Mouse (Mus musculus): Measurements from ENCODE around the gene Gmppa. TPM values are rescaled to one million over a fixed set of nuclear protein-coding genes. Genes with fewer than 3 reads are reported as not detected.
A peak's percentile ranks its signal among the peaks of the same experiment; 100 is the strongest.

Gene Gmppa
- polyA plus RNA-seq, 1 experiment from 2014 or later: 69.9 TPM

DNA sequence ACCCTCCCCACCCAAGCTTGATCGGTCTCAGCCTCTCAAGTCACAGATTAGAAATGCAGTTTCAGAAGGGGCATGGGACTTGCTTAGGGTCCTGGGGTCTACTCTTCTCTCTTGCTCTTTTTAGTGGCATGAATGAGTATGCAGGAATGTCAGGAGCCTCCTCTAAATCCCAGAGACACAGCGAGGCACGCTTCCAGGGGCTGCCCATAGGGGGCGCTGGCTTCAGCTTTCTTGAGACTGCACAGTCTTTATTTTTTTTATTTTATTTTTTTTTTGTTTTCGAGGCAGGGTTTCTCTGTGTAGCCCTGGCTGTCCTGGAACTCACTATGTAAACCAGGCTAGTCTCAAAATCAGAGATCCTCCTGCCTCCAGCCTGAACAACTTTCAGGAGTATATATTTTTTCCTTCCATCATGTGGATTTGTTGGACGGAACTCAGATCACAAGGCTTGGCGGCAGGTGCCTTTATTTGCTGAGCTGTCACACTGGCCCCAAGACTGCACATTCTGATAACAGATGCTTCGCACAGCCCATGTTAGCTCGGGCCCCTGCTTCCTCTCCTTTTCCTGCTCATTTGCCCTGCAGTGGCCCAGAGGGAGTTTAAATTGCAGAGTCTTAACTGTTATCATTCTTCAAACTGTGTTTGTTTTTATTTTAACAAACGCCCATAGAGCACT is 9.8 kb upstream of the Gmppa start:
- H3K9ac ChIP-seq: no peak overlapping the region
- 38% methylated on average over 10 of the region's 10 CpGs for WGBS
- H3K4me1 ChIP-seq: peaks cover 26% of the 10 kb centered on the region
- no peaks in the 10 kb centered on the region for H3K9me3 ChIP-seq
- no peak for ATAC-seq (ENCODE audit: low FRiP score, low read depth)
- H3K27me3 ChIP-seq (replicated peaks): peaks cover 52% of the 10 kb centered on the region
- H3K27ac ChIP-seq: no peak overlapping the region
- peaks cover 4% of the 10 kb centered on the region; the same call in 1 of the 2 replicates for H3K36me3 ChIP-seq
- H3K4me2 ChIP-seq (replicated peaks): no peak overlapping the region
- H3K4me3 ChIP-seq: no peak overlapping the region

GRCm38 (mm10) chr1:75438782-75439181 is 3.1 kb downstream of the Gmppa start:
- H3K9ac ChIP-seq: no peak overlapping the region
- no peak overlapping the region for H3K27ac ChIP-seq
- peaks cover 42% of the 10 kb centered on the region for H3K4me1 ChIP-seq
- no peak for ATAC-seq (ENCODE audit: low FRiP score, low read depth)
- H3K9me3 ChIP-seq: no peaks in the 10 kb centered on the region
- H3K36me3 ChIP-seq: peaks cover 10% of the 10 kb centered on the region; the same call in 1 of the 2 replicates
- 81% methylated on average over 8 of the region's 9 CpGs for WGBS
- H3K4me3 ChIP-seq: no peak overlapping the region
- no peaks in the 10 kb centered on the region for H3K27me3 ChIP-seq (replicated peaks)
- H3K4me2 ChIP-seq (replicated peaks): no peak overlapping the region

- Histone ChIP-seq H3K27ac (no peak overlapping the region), H3K4me1 (peaks cover 61% of the 10 kb centered on the region), H3K4me2 (replicated peaks) (no peak overlapping the region), H3K27me3 (replicated peaks) (no peaks in the 10 kb centered on the region), H3K9me3 (no peaks in the 10 kb centered on the region), H3K9ac (no peak overlapping the region), H3K36me3 (peaks cover 10% of the 10 kb centered on the region; the same call in 1 of the 2 replicates), H3K4me3 (no peak overlapping the region)
- 91% methylated on average over 7 of the region's 7 CpGs for WGBS
- ATAC-seq (ENCODE audit: low FRiP score, low read depth): no peak
These were observed 4.9 kb downstream of the Gmppa start for GRCm38 (mm10) chr1:75440661-75441060.

DNA sequence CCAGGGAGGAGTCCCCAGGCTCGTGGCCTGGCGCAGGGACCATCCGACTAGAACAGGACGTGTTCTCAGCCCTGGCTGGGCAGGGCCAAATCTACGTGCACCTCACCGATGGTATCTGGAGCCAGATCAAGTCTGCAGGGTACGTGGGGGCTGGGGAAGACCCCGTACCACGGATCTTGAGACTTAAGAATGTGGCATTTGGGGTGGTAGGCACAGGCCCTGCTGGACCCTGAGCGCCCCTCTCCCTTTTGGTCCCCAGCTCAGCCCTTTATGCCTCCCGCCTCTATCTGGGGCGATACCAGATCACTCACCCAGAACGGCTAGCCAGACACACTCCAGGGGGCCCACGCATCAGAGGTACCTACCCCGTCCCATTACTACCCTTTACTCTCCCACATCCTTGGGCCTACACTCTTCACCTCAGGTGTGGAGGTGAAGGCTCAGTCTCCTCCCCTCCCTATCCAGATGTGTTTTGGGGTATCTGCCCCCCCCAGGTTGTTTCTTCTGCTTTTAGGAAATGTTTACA is 5.8 kb downstream of the Gmppa start:
- Histone ChIP-seq H3K9me3 (no peaks in the 10 kb centered on the region), H3K9ac (no peak overlapping the region), H3K4me1 (peaks cover 64% of the 10 kb centered on the region), H3K4me3 (no peak overlapping the region), H3K27me3 (replicated peaks) (no peaks in the 10 kb centered on the region), H3K36me3 (peaks cover 10% of the 10 kb centered on the region; the same call in 1 of the 2 replicates), H3K4me2 (replicated peaks) (no peak overlapping the region), H3K27ac (no peak overlapping the region)
- 81% methylated on average over 15 of the region's 15 CpGs for WGBS
- no peak for ATAC-seq (ENCODE audit: low FRiP score, low read depth)

- Histone ChIP-seq H3K27me3 (replicated peaks) (no peaks in the 10 kb centered on the region), H3K9ac (no peak overlapping the region), H3K9me3 (no peaks in the 10 kb centered on the region), H3K27ac (no peak overlapping the region), H3K4me1 (peaks cover 65% of the 10 kb centered on the region), H3K4me2 (replicated peaks) (no peak overlapping the region), H3K36me3 (peaks cover 10% of the 10 kb centered on the region; the same call in 1 of the 2 replicates), H3K4me3 (no peak overlapping the region)
- no peak for ATAC-seq (ENCODE audit: low FRiP score, low read depth)
- 81% methylated on average over 9 of the region's 9 CpGs for WGBS
These were observed 6.4 kb downstream of the Gmppa start for GRCm38 (mm10) chr1:75442171-75442570.

DNA sequence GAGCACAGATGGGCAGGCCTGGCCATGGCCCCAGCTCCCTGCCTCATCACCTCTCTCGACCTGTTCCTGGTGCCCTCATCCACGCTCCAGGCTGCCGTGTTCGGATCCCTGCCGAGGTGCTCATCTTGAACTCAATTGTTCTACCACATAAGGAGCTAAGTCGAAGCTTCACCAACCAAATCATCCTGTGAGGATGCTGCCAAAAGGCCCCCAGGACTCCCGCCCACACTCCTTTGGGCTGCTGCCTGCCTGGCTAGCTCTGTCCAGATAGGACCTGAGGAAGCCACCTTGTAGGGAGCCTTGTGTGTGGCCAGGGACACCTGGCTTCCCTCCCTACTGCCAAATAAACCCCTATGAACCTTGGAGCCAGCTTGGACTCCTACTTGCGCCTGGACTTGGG is 7.1 kb downstream of the Gmppa start:
- no peak for ATAC-seq (ENCODE audit: low FRiP score, low read depth)
- H3K27me3 ChIP-seq (replicated peaks): 0 out of 2 replicates have a peak, but pooled peaks cover 3% of the 10 kb centered on the region
- peak overlapping the region; percentile 86; the same call in 1 of the 2 replicates for H3K27ac ChIP-seq
- peaks cover 10% of the 10 kb centered on the region; the same call in 1 of the 2 replicates for H3K36me3 ChIP-seq
- peak overlapping the region; percentile 74 for H3K4me2 ChIP-seq (replicated peaks)
- H3K4me3 ChIP-seq: no peak overlapping the region
- H3K4me1 ChIP-seq: peaks cover 71% of the 10 kb centered on the region
- no peaks in the 10 kb centered on the region for H3K9me3 ChIP-seq
- no peak overlapping the region for H3K9ac ChIP-seq
- 35% methylated on average over 8 of the region's 8 CpGs for WGBS

- Histone ChIP-seq H3K9me3 (no peaks in the 10 kb centered on the region), H3K27me3 (replicated peaks) (0 out of 2 replicates have a peak, but pooled peaks cover 6% of the 10 kb centered on the region), H3K27ac (peak overlapping the region; percentile 86), H3K36me3 (peaks cover 10% of the 10 kb centered on the region; the same call in 1 of the 2 replicates), H3K4me3 (no peak overlapping the region), H3K4me2 (replicated peaks) (peak overlapping the region; percentile 74), H3K4me1 (peaks cover 77% of the 10 kb centered on the region), H3K9ac (peak overlapping the region; percentile 41)
- WGBS: 18% methylated on average over 13 of the region's 13 CpGs
- ATAC-seq (ENCODE audit: low FRiP score, low read depth): no peak
These were observed 7.7 kb downstream of the Gmppa start for GRCm38 (mm10) chr1:75443247-75444024.

GRCm38 (mm10) chr1:75444208-75444607 is 8.5 kb downstream of the Gmppa start:
- 19% methylated on average over 3 of the region's 3 CpGs for WGBS
- H3K4me1 ChIP-seq: peaks cover 78% of the 10 kb centered on the region
- peaks cover 12% of the 10 kb centered on the region for H3K27me3 ChIP-seq (replicated peaks)
- H3K27ac ChIP-seq: peak overlapping the region; percentile 86; the same call in 1 of the 2 replicates
- H3K4me3 ChIP-seq: no peak overlapping the region
- H3K9me3 ChIP-seq: no peaks in the 10 kb centered on the region
- peaks cover 10% of the 10 kb centered on the region; the same call in 1 of the 2 replicates for H3K36me3 ChIP-seq
- ATAC-seq (ENCODE audit: low FRiP score, low read depth): no peak
- H3K4me2 ChIP-seq (replicated peaks): peak overlapping the region; percentile 74
- 0 out of 2 replicates have a peak overlapping the region, but pooled peaks have one; percentile 41 for H3K9ac ChIP-seq

GRCm38 (mm10) chr1:75445141-75445701 is 9.5 kb downstream of the Gmppa start:
- 0 out of 2 replicates have a peak overlapping the region, but pooled peaks have one; percentile 6 for H3K9ac ChIP-seq
- H3K4me3 ChIP-seq: no peak overlapping the region
- H3K9me3 ChIP-seq: no peaks in the 10 kb centered on the region
- peaks cover 84% of the 10 kb centered on the region for H3K4me1 ChIP-seq
- H3K36me3 ChIP-seq: peaks cover 9% of the 10 kb centered on the region; the same call in 1 of the 2 replicates
- peak overlapping the region; percentile 86; the same call in 1 of the 2 replicates for H3K27ac ChIP-seq
- H3K4me2 ChIP-seq (replicated peaks): peak overlapping the region; percentile 74
- 10% methylated on average over 9 of the region's 9 CpGs for WGBS
- ATAC-seq (ENCODE audit: low FRiP score, low read depth): 0 out of 2 replicates have a peak, but pooled peaks have one; percentile 0
- H3K27me3 ChIP-seq (replicated peaks): peaks cover 22% of the 10 kb centered on the region

DNA sequence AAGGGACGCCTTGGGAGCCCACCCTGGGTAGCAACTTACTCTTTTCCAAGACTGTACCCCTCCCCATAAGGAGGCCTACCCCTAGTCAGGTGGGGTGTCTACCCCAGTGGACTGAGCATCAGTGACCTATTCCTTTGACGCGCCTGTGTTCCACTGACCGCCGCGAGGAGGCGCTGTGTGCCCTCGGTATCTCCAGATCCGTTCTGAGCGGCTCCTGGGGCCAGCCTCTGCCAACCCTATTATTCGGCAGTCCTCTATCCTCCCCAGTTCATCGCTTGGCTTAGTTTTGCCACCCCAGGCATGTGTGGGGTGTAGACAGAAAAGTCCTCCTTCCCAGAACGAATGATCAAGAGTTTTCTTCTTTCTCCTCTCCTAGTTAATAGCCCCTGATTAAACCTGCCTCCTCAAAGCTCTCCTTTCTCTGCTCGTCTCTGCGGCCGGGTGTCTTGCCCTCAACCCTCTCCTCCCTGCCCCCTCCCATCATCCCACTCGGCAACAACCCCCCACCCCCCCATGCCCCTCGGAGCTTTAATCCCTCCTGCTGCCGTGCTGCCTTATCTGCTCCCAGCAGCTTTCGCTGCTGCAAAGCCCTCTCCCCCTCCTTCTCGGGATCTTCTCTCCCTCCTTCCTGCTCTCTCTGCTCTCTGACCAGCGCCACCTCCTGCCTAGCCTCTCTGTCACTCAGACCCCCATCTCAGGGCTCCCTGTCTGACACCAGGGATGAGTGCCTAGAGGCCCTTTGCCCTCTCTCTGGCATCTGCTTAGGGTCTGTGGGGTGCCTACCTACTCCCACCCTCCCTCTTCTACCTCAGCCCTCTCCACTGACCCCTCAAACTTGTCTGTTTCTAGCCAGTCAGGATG is 10.3 kb downstream of the Gmppa start:
- Histone ChIP-seq H3K27me3 (replicated peaks) (peaks cover 27% of the 10 kb centered on the region), H3K36me3 (peaks cover 2% of the 10 kb centered on the region; the same call in 1 of the 2 replicates), H3K4me2 (replicated peaks) (peak overlapping the region; percentile 74), H3K9me3 (no peaks in the 10 kb centered on the region), H3K9ac (peak overlapping the region; percentile 47; the same call in 1 of the 2 replicates), H3K27ac (peak overlapping the region; percentile 86), H3K4me1 (peaks cover 88% of the 10 kb centered on the region), H3K4me3 (no peak overlapping the region)
- peak; percentile 26 for ATAC-seq (ENCODE audit: low FRiP score, low read depth)
- WGBS: 1% methylated on average over 22 of the region's 22 CpGs

DNA sequence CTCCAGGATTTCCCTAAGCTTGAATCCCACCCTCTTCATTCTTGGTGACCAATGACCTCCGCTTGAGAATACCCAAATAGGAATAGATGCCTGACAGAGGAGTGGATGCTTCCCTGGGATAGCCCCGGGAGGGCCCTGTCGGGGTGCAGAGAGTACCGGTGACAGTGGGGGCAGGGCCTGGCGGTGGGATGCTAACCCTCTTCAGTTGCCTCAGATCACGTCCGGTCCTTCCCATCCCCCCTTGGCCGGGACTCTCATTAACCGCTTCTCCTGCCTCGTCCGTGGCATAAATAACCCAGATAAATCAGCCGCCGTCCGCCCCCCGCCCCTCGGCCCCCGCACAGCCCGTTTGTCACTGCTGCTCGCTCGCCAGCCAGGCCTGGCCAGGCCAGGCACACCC is 10.9 kb downstream of the Gmppa start:
- no peak overlapping the region for H3K4me3 ChIP-seq
- 1% methylated on average over 20 of the region's 20 CpGs for WGBS
- peak; percentile 38 for ATAC-seq (ENCODE audit: low FRiP score, low read depth)
- H3K36me3 ChIP-seq: no peaks in the 10 kb centered on the region
- peaks cover 95% of the 10 kb centered on the region for H3K4me1 ChIP-seq
- H3K9ac ChIP-seq: peak overlapping the region; percentile 47; the same call in 1 of the 2 replicates
- peak overlapping the region; percentile 74 for H3K4me2 ChIP-seq (replicated peaks)
- peak overlapping the region; percentile 86 for H3K27ac ChIP-seq
- no peaks in the 10 kb centered on the region for H3K9me3 ChIP-seq
- H3K27me3 ChIP-seq (replicated peaks): peaks cover 34% of the 10 kb centered on the region
